Mouse (Mus musculus): ENCODE measurements around the gene Hlx.
A peak's percentile ranks its signal among the peaks of the same experiment; 100 is the strongest.

DNA sequence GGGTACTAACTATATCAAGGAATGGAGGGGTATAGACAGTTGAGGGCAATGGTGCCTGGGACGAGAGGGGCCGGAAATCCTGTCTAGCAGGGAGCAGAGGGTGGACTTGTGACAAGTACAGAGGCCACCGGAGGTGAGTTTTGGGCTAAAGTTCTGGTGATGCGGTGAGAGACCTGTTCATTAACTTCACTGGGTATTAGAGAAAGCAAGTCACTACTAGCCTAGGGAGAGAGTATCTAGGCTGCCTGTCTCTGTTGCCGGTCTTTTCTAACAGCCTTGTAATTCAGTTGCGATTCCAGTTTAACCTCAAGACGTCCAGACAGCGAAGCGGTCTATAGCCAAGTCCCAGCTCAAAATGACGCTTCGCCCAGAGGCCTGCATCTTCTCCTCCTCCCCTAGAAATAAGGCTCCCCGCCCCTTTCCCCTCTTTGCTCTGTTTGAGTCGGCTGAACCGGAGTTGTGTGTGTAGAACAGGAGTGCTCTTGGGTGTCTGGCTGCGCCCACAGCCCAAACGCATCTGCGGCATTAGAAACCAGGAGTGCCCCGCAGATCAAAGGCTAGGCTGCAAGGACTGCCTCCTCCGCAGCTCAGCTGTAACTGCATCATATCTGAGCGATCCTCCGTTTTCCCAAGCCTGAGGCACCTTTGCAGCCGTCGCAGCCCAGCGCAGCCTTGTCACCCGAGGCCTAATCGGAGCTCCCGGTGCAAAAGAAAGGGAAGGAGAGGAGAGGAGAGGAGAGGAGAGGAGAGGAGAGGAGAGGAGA, 1.8 kb upstream of the Hlx start:
- TF ChIP-seq CTCF (IDR thresholded peaks at IDR 0.05; ENCODE audit: low read depth) (0 out of 2 replicates have a peak, but pooled peaks have one; percentile 2), EP300 (IDR thresholded peaks at IDR 0.05; ENCODE audit: low read depth) (no peak; the same call in 1 of the 2 replicates)
